Mouse (Mus musculus) embryonic facial prominence, embryonic 11.5 days (tissue): ENCODE data around the gene Csnk2b. TPM values are rescaled to one million over a fixed set of nuclear protein-coding genes. Genes with fewer than 3 reads are reported as not detected.

Experiments
- ATAC-seq: fragments of 200-750 bp; cut with Nextera tagmentation; replicated peaks from 2 replicates; pipeline ENCODE4 v1.8.0; 2017; ENCODE audit warnings: low read depth; ENCODE audit not compliant: insufficient number of reproducible peaks, low FRiP score, low TSS enrichment
- DNase-seq: peaks from one replicate; pipeline ENCODE4 v3.0.0-alpha.2; 2015; ENCODE audit warnings: low spot score
- H3K27ac ChIP-seq: fragments of 300-500 bp; sonication (generic); replicated peaks from 2 replicates; pipeline ENCODE4 v1.5.1; 2014; ENCODE audit warnings: mild to moderate bottlenecking, low read depth, low read length, control low read depth
- H3K27me3 ChIP-seq: fragments of 300-500 bp; sonication (generic); 2 replicates; pipeline ENCODE4 v1.6.1; 2014; ENCODE audit warnings: mild to moderate bottlenecking, low read length, moderate library complexity, mixed read lengths; ENCODE audit not compliant: control insufficient read depth, insufficient read depth
- H3K36me3 ChIP-seq: fragments of 300-500 bp; sonication (generic); replicated peaks from 2 replicates; pipeline ENCODE4 v1.6.1; 2014; ENCODE audit warnings: low read depth, mild to moderate bottlenecking, low read length, moderate library complexity, mixed read lengths; ENCODE audit not compliant: control insufficient read depth, insufficient read depth
- H3K4me1 ChIP-seq: fragments of 300-500 bp; sonication (generic); 2 replicates; pipeline ENCODE4 v1.6.1; 2014; ENCODE audit warnings: low read length, mixed read lengths; ENCODE audit not compliant: control insufficient read depth, insufficient read depth
- H3K4me2 ChIP-seq: fragments of 300-500 bp; sonication (generic); 2 replicates; pipeline ENCODE4 v1.6.1; 2014; ENCODE audit warnings: low read depth, mild to moderate bottlenecking, control low read depth, low read length, moderate library complexity
- H3K4me3 ChIP-seq: fragments of 300-500 bp; sonication (generic); 2 replicates; pipeline ENCODE4 v1.5.1; 2014; ENCODE audit warnings: low read depth, low read length, control low read depth
- H3K9ac ChIP-seq: fragments of 300-500 bp; sonication (generic); replicated peaks from 2 replicates; pipeline ENCODE4 v1.6.1; 2014; ENCODE audit warnings: mild to moderate bottlenecking, control low read depth, low read length
- H3K9me3 ChIP-seq: fragments of 300-500 bp; sonication (generic); replicated peaks from 2 replicates; pipeline ENCODE4 v1.6.1; 2016; ENCODE audit warnings: mild to moderate bottlenecking, low read length, inconsistent platforms, mixed read lengths; ENCODE audit not compliant: control insufficient read depth
- WGBS: fragments of 180-500 bp; shearing (Covaris S2); extraction: QIAGEN DNeasy Blood & Tissue Kit; methylation state at CpG from one replicate; pipeline ENCODE4 v1.1.7; 2014; 5-methylcytosine and 5-hydroxymethylcytosine counted together
- polyA plus RNA-seq: library from polyadenylated mRNA; unstranded; fragments of >200 nt; fragmentation: Nextera tagmentation; extraction: Ambion mirVana; gene quantifications from 2 replicates; pipeline ENCODE4 v1.2.1, GENCODE M21; 2014

Csnk2b gene
- polyA plus RNA-seq, 1 experiment from 2014 or later, result 294 TPM

DNA sequence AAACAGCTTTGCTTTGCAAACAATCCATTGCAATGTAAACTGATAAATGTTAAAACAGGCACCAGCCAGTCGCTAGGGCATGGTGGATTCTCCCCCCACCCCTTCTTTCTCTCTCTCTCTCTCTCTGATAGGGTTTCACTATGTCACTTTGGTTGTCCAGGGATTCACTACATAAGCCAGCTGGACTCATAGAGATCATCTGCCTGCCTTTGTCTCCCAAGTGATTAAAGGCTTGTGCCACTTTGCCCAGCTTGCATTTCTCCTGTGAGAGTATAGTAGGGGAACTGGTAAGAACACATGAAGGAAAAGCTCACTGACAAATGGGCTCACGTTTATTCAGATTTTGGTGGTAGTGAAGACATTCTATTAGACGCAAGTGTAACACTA is 10.3 kb upstream of the Csnk2b start:
- Histone ChIP-seq H3K36me3 (no peaks in the 10 kb centered on the region), H3K9me3 (no peaks in the 10 kb centered on the region), H3K4me3 (no peak overlapping the region), H3K4me2 (no peak overlapping the region), H3K27me3 (no peaks in the 10 kb centered on the region), H3K4me1 (peaks cover 2% of the 10 kb centered on the region; the same call in 1 of the 2 replicates), H3K9ac (no peak overlapping the region), H3K27ac (no peak overlapping the region)
- ATAC-seq (no peak), DNase-seq (no peak)
- WGBS, result 79% methylated on average over 3 of the region's 3 CpGs

DNA sequence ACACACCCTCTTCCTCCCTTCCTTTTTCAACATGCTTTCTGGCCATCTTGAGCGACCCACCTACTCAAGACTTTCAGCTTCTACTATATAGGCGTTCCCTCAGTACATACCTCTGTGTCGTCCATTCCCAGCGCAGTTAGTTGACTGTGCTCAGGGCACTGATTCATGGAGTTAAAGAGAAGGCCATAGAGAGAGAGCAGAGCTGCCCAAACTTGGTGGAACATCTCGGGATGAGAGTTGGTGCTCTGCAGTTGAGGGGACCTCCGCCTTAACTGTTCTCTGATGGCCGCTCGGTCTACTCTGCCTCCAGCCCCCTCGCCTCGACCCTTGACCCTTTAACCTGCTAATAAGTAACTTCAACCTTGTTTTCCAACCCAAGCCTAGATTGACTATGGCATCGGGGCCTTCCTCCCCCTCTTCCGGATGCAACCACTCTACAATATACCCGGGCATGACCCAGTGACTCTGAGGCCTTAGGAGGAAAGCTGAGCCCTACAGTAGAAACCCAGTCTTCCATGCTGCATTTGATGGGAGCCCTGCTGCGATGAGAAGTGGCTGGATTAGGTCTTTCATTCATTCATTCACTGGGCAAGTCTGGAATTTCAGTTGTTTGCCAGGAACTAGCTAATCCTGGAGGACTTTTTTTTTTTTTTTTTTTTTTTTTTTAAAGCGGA is 9.8 kb upstream of the Csnk2b start, which contains the start of gene Apom:
Apom (minus strand) TSS at position 551 of the 674 bp plus-strand sequence.
- ATAC-seq, result no peak
- H3K4me1 ChIP-seq, result peaks cover 3% of the 10 kb centered on the region; the same call in 1 of the 2 replicates
- no peak within 1 kb of the TSS for H3K27ac ChIP-seq
- no peak for DNase-seq
- no peak within 1 kb of the TSS for H3K4me2 ChIP-seq
- H3K9ac ChIP-seq, result no peak within 1 kb of the TSS
- H3K9me3 ChIP-seq, result no peaks in the 10 kb centered on the region
- no peaks in the 10 kb centered on the region for H3K27me3 ChIP-seq
- no peak within 1 kb of the TSS for H3K4me3 ChIP-seq
- no peaks in the 10 kb centered on the region for H3K36me3 ChIP-seq
- 74% methylated on average over 15 of the region's 15 CpGs for WGBS

DNA sequence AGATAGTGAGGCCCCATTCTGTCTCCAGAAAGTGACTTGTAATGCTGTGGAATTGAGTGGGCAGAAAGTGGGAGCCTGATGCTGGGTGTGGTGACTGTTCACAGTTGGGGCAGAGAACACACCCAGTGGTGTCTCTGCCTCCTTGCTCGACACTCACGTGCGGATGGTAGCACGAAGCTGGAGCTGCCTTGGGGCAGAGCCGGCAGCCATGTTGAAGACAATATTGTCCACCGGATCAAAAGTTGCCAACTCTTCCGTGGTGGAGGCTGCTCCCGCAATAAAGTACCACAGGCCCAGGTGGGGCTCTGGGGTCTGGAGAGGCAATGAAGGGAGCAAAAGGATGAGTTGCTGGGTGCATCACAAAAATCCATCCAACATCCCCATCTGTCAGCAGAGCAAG is 9.2 kb upstream of the Csnk2b start:
- Histone ChIP-seq H3K4me2 (no peak overlapping the region), H3K36me3 (no peaks in the 10 kb centered on the region), H3K9ac (no peak overlapping the region), H3K4me3 (no peak overlapping the region), H3K9me3 (no peaks in the 10 kb centered on the region), H3K27ac (no peak overlapping the region), H3K4me1 (peaks cover 3% of the 10 kb centered on the region; the same call in 1 of the 2 replicates), H3K27me3 (no peaks in the 10 kb centered on the region)
- 89% methylated on average over 8 of the region's 8 CpGs for WGBS
- no peak for DNase-seq
- no peak for ATAC-seq

DNA sequence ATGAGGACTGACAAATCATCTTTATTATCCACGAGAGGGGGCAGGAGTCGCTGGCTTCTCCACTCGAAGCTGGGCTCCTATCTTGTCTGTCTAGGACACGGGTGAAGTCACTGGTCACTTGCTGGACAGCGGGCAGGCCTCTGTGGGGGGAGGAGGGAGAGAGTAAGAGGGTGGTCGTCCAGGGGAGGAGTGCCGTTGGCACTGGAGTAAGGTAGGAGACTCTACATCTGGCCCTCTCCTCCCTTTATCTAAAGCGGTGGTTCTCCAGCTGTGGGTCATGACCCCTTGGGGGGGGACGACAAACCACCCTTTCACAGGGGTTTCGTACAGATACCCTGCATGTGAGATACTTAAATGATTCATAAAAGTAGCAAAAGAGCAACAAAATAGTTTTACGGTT is 7.1 kb upstream of the Csnk2b start:
- H3K27me3 ChIP-seq, result no peaks in the 10 kb centered on the region
- DNase-seq (no peak), ATAC-seq (no peak)
- no peak overlapping the region for H3K9ac ChIP-seq
- H3K36me3 ChIP-seq, result no peaks in the 10 kb centered on the region
- H3K4me2 ChIP-seq, result no peak overlapping the region
- H3K4me3 ChIP-seq, result no peak overlapping the region
- H3K4me1 ChIP-seq, result peaks cover 5% of the 10 kb centered on the region; the same call in 1 of the 2 replicates
- WGBS, result 71% methylated on average over 11 of the region's 11 CpGs
- no peaks in the 10 kb centered on the region for H3K9me3 ChIP-seq
- H3K27ac ChIP-seq, result no peak overlapping the region

DNA sequence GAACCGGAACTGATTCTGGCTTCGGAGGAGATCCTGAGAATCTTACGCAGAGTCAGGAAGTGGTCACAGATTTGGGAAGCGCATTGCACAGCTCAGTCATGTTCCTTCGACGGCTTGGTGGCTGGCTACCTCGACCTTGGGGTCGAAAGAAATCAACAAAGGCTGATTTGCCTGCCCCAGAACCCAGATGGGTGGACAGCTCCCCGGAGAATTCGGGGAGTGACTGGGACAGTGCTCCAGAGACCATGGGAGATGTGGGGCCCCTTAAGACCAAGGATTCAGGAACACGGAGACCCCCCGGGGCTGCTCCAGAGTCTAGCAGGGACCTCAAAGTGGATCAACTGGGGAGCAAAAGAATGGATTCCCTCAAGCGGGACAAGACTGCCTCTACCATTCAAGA is 5.2 kb upstream of the Csnk2b start:
- Histone ChIP-seq H3K4me3 (peak overlapping the region; percentile 50), H3K9ac (peak overlapping the region; percentile 77; the same call in 1 of the 2 replicates), H3K4me1 (peaks cover 5% of the 10 kb centered on the region; the same call in 1 of the 2 replicates), H3K9me3 (no peaks in the 10 kb centered on the region), H3K4me2 (peak overlapping the region; percentile 64), H3K27me3 (no peaks in the 10 kb centered on the region), H3K27ac (no peak overlapping the region), H3K36me3 (peaks cover 4% of the 10 kb centered on the region; the same call in 1 of the 2 replicates)
- DNase-seq (no peak), ATAC-seq (no peak)
- 66% methylated on average over 13 of the region's 13 CpGs for WGBS

DNA sequence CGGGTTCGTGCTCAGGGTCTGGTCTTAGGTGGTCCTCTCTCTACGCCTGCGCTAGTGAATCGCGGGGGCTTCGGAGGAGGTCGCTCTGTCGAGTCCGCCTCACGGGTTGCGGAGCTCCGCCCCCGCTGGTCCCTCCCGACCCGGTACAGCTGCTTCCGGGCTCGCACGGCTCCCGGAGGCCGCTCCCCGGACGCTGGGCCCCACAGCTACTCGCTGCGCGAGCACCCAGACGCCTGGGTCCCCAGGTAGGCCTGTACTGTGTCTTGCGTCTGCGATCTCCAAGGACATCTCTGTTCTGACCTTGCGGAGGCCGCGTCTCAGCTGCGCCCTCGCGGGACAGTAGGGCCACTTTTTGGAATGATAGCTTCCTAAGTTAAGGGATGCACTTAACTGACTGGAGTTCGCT is 4.4 kb upstream of the Csnk2b start, which contains the start of gene D17H6S53E:
D17H6S53E (plus strand) TSS at position 168 of the 406 bp plus-strand sequence.
- H3K9ac ChIP-seq, result peak within 1 kb of the TSS; percentile 77
- peaks cover 5% of the 10 kb centered on the region; the same call in 1 of the 2 replicates for H3K4me1 ChIP-seq
- ATAC-seq, result peak; percentile 45
- H3K27me3 ChIP-seq, result no peaks in the 10 kb centered on the region
- WGBS, result under 1% methylated on average over 31 of the region's 36 CpGs
- peak within 1 kb of the TSS; percentile 64 for H3K4me2 ChIP-seq
- DNase-seq, result peak; percentile 80
- 0 out of 2 replicates have a peak within 1 kb of the TSS, but pooled peaks have one; percentile 4 for H3K27ac ChIP-seq
- H3K4me3 ChIP-seq, result peak within 1 kb of the TSS; percentile 50
- H3K9me3 ChIP-seq, result no peaks in the 10 kb centered on the region
- H3K36me3 ChIP-seq, result peaks cover 4% of the 10 kb centered on the region; the same call in 1 of the 2 replicates

DNA sequence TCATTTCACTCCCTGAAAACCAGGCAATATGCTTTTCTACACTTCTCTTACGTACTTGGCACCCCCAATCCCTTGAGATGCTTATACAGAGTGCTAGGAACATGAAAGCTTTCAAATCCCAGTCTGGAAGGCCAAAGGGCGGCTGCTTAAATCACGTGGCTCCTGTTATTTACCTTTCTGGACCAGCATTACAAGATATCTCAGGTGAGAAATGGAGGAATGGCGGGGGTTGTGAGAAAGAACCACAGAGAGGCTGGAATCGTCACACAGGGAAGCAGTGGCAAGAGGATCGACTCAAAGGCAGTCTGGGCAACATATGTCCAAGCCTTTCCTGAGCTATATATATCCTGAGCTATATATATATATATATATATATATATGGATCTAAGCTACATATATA is 3.7 kb upstream of the Csnk2b start:
- Histone ChIP-seq H3K9me3 (no peaks in the 10 kb centered on the region), H3K4me1 (peaks cover 5% of the 10 kb centered on the region; the same call in 1 of the 2 replicates), H3K27ac (no peak overlapping the region), H3K4me3 (peak overlapping the region; percentile 50), H3K27me3 (no peaks in the 10 kb centered on the region), H3K4me2 (peak overlapping the region; percentile 64), H3K36me3 (peaks cover 4% of the 10 kb centered on the region; the same call in 1 of the 2 replicates), H3K9ac (peak overlapping the region; percentile 77)
- WGBS, result 25% methylated on average over 6 of the region's 6 CpGs
- DNase-seq (no peak), ATAC-seq (no peak)

DNA sequence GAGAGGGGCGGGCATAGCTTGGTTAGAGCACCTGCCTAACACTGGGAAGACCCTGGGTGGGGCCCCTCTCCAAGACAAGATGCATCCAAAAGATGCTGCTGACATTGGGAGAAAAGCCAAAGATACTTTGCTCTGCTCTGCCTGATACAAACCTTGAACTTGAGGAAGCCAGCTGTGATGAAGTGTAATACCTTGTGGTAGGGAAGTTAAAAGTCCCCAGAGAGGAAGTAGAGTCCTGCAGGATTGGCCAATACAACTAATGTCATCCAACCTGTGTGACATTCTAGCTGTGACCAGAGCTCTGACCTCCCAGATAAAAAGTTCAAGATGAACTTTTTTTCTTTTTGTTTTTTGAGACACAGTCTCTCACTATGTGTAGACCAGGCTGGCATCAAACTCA is 3.2 kb upstream of the Csnk2b start:
- H3K36me3 ChIP-seq, result peaks cover 4% of the 10 kb centered on the region; the same call in 1 of the 2 replicates
- no peak overlapping the region for H3K4me3 ChIP-seq
- H3K27ac ChIP-seq, result no peak overlapping the region
- H3K27me3 ChIP-seq, result no peaks in the 10 kb centered on the region
- no peak for DNase-seq
- H3K4me2 ChIP-seq, result no peak overlapping the region
- ATAC-seq, result no peak
- no peak overlapping the region for H3K9ac ChIP-seq
- whole genome bisulfite sequencing, result 88% methylated on average over 1 of the region's 1 CpGs
- H3K4me1 ChIP-seq, result peaks cover 7% of the 10 kb centered on the region; the same call in 1 of the 2 replicates
- no peaks in the 10 kb centered on the region for H3K9me3 ChIP-seq
